Mouse (Mus musculus) gastrocnemius, adult 8-10 months (tissue): Measurements from ENCODE around the gene Tgfb1i1. TPM values are rescaled to one million over a fixed set of nuclear protein-coding genes. Genes with fewer than 3 reads are reported as not detected.
A peak's percentile ranks its signal among the peaks of the same experiment; 100 is the strongest.

Source experiments
- DNase-seq, 2 experiments: peaks; one replicate each; pipeline ENCODE4 v3.0.0; 2022; ENCODE audit warnings: low spot score in 2 of 2
- total RNA-seq, 4 experiments: library from RNA; stranded (reverse); gene quantifications; 2 replicates each; pipeline ENCODE4 v1.2.4; 2022

Tgfb1i1 gene
- total RNA-seq: 1 to 10 TPM; 3.3 to 4.1 (median 3.6) TPM

DNA sequence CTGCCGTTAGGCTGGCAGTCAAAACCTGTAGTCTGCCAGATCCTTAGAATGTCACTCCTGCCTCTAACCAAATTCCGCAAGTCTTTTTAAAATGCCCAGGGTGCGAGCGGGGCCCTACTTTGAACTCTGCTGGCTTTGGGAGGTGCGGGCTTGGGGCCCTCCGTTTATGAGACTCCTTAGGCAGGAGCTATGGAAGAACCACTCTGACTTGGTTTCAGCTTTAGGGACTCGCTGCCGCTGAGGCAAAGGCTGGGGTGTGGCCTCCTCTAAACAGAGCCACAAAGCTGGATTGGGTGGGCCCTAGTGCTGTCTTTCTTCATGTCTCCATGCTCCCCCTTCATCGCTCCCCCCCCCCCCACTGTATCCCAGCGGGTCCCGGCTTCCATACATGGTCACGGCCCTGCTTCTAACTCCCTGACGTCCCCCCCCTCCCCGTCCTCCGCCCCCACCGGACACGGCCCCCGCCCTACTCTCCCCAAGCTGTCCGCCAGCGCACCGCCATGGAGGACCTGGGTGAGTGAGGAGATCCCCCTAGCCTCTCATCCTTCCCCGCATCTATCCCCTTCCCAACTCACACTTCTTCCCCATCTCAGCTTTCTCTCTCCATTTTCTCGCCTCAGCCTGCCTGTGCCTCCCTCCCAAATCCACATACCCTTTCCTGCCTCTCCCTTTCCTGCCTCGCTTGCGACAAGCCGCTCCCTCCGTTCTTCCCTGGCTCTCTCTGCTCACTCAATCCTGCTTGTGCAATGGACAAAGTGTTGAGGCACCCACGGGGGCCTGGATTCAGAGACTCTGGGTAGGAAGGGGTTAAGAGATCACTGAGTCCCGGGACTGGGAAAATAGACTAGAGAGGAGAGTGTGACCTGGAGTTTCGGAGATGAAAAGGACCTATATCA, at the start of gene Tgfb1i1:
Tgfb1i1 (plus strand) TSS at position 317 of the 896 bp plus-strand sequence.
- peak; percentile 45 to 51 for DNase-seq

GRCm38 (mm10) chr7:128201607-128202006, 45.0 kb upstream of the Tgfb1i1 start:
- DNase-seq: no peak

- no peak for DNase-seq
Observed at GRCm38 (mm10) chr7:128203071-128203470, 43.5 kb upstream of the Tgfb1i1 start.

- no peak for DNase-seq
Observed at GRCm38 (mm10) chr7:128204179-128204578, 42.4 kb upstream of the Tgfb1i1 start.

GRCm38 (mm10) chr7:128205695-128206094, 40.9 kb upstream of the Tgfb1i1 start:
- peak; percentile 12 to 24 for DNase-seq

- DNase-seq: peak; percentile 41 to 61
Observed at GRCm38 (mm10) chr7:128206152-128206551, 40.5 kb upstream of the Tgfb1i1 start, which contains the start of gene Cox6a2. Gene Cox6a2, minus strand, starts transcription at chr7:128206387.

GRCm38 (mm10) chr7:128208187-128208586, 38.4 kb upstream of the Tgfb1i1 start:
- no peak for DNase-seq

DNA sequence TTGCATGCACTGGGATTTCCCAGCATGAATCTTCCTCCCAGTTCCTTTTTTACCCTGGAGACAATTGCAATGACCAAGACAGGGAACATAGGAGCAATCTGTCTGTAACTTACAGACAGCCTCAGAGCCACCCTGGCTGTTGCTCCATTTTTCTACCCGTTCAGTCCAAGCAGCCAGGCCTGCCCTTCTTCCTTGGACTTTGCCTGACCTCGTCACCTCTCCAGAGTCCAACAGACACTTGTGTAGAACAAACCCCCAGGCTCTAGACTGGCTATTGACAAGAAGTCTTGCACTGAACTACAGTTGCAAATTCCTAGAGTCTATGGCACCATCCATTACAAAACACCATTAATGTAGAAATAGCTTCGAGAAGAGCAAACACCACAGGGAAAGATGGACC, 36.8 kb upstream of the Tgfb1i1 start:
- no peak for DNase-seq

- no peak for DNase-seq
Observed at GRCm38 (mm10) chr7:128219952-128220351, 26.7 kb upstream of the Tgfb1i1 start.

- no peak for DNase-seq
Observed at GRCm38 (mm10) chr7:128220936-128221335, 25.7 kb upstream of the Tgfb1i1 start.

DNA sequence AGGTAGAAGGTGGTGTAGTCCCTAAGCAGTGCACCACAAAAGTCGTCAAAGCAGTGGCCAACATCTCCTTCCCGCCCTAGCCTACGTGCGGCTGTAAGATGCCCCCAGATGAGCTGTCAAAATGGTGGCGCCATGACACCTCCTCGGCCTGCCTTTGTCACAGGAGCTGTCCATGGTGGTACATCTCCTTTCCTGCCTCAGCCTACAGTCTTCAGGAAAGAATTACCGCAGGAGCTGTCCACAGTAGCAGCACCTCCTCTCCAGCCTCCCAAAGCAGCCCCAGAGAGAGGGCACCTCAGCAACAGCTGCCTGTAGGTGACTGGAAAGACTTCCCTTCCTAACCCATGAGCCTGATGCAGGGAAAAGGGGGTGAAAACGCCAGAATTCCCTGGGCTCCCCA, 14.9 kb upstream of the Tgfb1i1 start:
- no peak for DNase-seq

DNA sequence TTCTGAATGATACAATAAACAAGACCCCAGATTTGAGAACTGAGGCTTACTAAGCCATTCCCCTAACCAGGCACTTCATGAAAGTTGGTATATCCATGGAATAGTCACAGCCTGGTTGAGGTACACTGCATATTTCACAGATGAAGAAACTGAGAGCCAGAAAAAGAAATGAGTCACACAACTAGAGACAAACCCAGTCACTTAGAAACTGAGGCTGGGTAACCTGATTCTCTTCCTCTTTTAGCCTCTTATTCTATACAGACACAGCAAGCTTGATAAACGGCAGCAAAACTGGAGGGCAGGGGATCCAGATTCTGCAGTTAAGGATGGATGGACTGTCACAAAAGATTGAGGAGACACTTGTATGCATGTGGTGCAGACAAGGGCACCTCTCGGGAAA, 11.8 kb upstream of the Tgfb1i1 start:
- no peak for DNase-seq

GRCm38 (mm10) chr7:128235481-128235880, 11.1 kb upstream of the Tgfb1i1 start:
- DNase-seq: no peak

- no peak for DNase-seq
Observed at GRCm38 (mm10) chr7:128236426-128236825, 10.2 kb upstream of the Tgfb1i1 start.

GRCm38 (mm10) chr7:128236856-128237592, 9.6 kb upstream of the Tgfb1i1 start, which contains the start of gene Armc5:
Gene Armc5, plus strand, starts transcription at chr7:128237342.
- peak; percentile 86 to 87 for DNase-seq

DNA sequence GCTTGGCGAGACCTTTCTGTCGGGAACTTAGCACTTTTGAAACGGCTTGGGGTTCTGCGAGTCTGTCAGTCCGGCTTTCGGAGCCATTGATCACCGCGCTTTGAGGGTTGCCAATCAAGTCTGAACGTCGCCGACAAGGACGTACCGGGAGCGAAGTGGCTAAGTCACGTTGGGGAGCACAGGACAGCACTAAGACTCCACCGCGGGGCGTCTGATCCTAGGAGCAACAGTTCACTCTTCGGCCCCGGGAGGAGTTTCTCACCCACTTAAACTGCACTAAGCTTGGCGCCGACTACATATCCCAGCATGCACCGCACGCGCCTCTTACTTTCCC, 9.1 kb upstream of the Tgfb1i1 start:
- DNase-seq: no peak

DNA sequence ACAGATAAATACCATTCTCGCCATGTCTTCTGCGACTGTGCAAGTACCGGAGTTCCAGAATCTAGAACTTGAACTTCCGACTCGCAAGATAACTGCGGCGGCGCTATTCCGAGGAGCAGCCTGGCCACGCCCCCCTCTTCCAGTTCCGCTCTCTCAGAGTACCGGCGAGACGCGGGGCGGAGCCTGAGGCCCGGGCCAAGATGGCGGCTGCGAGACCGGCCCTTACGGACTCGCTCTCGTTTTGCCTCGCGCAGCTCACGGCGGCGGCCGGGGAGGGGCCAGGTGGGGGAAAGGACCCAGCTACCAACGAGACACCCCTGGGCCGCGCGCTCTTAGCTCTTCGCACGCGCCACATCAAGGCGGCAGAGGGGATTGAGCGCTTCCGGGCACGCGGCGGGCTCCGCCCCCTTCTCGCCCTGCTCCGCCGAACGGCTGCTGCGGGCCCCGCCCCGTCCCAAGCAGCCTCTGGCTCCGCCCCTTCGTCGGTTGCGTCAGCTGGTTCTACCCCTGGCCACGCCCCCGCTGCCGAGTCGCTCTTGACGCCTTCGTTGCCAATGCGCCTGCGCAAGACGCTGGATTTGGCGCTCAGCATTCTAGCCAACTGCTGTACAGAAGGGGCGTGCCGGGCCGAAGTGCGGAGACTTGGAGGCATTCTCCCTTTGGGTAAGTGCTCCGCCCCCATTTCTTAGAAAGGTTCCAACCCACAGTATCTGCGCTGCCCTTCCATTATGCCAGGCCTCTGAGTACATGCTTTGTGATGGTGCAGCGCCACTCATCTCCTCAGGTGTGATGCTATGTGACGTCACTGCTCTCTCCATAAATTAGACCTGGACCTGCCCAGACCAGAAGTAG, 8.5 kb upstream of the Tgfb1i1 start, which contains the start of gene 9130023H24Rik:
9130023H24Rik (minus strand) TSS at position 105 of the 852 bp plus-strand sequence.
- peak; percentile 98 to 99 for DNase-seq

GRCm38 (mm10) chr7:128238991-128239390, 7.6 kb upstream of the Tgfb1i1 start:
- no peak for DNase-seq

GRCm38 (mm10) chr7:128240131-128240784, 6.4 kb upstream of the Tgfb1i1 start:
- DNase-seq: no peak

DNA sequence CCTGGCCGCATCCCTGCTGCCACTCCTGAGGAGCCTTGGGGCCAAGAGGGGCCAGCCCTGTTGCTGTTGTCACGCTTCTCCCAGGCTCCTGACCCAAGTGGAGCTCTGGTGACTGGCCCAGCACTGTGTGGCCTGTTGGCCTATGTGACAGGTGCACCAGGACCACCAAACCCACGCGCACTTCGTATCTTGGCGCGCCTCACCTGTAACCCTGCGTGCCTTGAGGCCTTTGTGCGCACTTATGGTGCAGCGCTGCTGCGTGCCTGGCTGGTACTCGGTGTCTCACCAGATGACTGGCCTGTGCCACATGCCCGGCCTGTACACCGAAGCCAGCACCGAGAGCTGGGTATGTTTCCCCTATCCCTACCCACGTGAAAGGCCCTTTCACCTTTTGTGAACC, 4.3 kb upstream of the Tgfb1i1 start:
- DNase-seq: no peak

GRCm38 (mm10) chr7:128243921-128244320, 2.7 kb upstream of the Tgfb1i1 start:
- DNase-seq: no peak
